Mouse (Mus musculus) stomach, postnatal 0 days (tissue): ENCODE measurements around the gene 1700056E22Rik. TPM values are rescaled to one million over a fixed set of nuclear protein-coding genes. Genes with fewer than 3 reads are reported as not detected.

Source experiments
- ATAC-seq: fragments of 200-750 bp; cut with Nextera tagmentation; 2 replicates; pipeline ENCODE4 v1.8.0; 2017; ENCODE audit not compliant: low FRiP score, low TSS enrichment
- DNase-seq: peaks from one replicate; pipeline ENCODE4 v3.0.0-alpha.2; 2016; ENCODE audit warnings: low spot score
- H3K27ac ChIP-seq: fragments of 300-500 bp; sonication (generic); replicated peaks from 2 replicates; pipeline ENCODE4 v1.5.1; 2014; ENCODE audit warnings: mild to moderate bottlenecking, control low read depth
- H3K27me3 ChIP-seq: fragments of 300-500 bp; sonication (generic); 2 replicates; pipeline ENCODE4 v1.6.1; 2014; ENCODE audit warnings: low read length; ENCODE audit not compliant: control insufficient read depth, insufficient read depth
- H3K36me3 ChIP-seq: fragments of 300-500 bp; sonication (generic); 2 replicates; pipeline ENCODE4 v1.6.1; 2014; ENCODE audit warnings: low read length, mixed read lengths; ENCODE audit not compliant: control insufficient read depth, insufficient read depth
- H3K4me1 ChIP-seq: fragments of 300-500 bp; sonication (generic); replicated peaks from 2 replicates; pipeline ENCODE4 v1.6.1; 2014; ENCODE audit warnings: antibody characterized with exemption; ENCODE audit not compliant: control insufficient read depth, insufficient read depth
- H3K4me2 ChIP-seq: fragments of 300-500 bp; sonication (generic); replicated peaks from 2 replicates; pipeline ENCODE4 v1.6.1; 2014; ENCODE audit warnings: low read depth, mild to moderate bottlenecking, control low read depth, moderate library complexity
- H3K4me3 ChIP-seq: fragments of 300-500 bp; sonication (generic); 2 replicates; pipeline ENCODE4 v1.5.1; 2014; ENCODE audit warnings: low read depth, low read length, control low read depth
- H3K9ac ChIP-seq: fragments of 300-500 bp; sonication (generic); 2 replicates; pipeline ENCODE4 v1.6.1; 2014; ENCODE audit warnings: mild to moderate bottlenecking, low read length, control low read depth, mixed read lengths
- H3K9me3 ChIP-seq: fragments of 300-500 bp; sonication (generic); 2 replicates; pipeline ENCODE4 v1.6.1; 2016; ENCODE audit warnings: low read length; ENCODE audit not compliant: control insufficient read depth
- CTCF ChIP-seq: IDR thresholded peaks from 2 replicates; pipeline ENCODE4 v1.5.1; 2016; ENCODE audit warnings: antibody characterized with exemption, low read depth, mild to moderate bottlenecking, moderate library complexity
- EP300 ChIP-seq: optimal IDR thresholded peaks from 2 replicates; pipeline ENCODE3; 2016; ENCODE audit warnings: antibody characterized with exemption
- WGBS: fragments of 180-500 bp; shearing (Covaris S2); extraction: QIAGEN DNeasy Blood & Tissue Kit; methylation state at CpG from one replicate; pipeline ENCODE4 v1.1.7; 2014; 5-methylcytosine and 5-hydroxymethylcytosine counted together
- polyA plus RNA-seq: library from polyadenylated mRNA; unstranded; fragments of >200 nt; fragmentation: Nextera tagmentation; extraction: Ambion mirVana; gene quantifications from 2 replicates; pipeline ENCODE4 v1.2.1, GENCODE M21; 2015

The 1700056E22Rik gene
- polyA plus RNA-seq, 1 experiment from 2014 or later = 1.6 TPM

- no peaks in the 10 kb centered on the region for H3K4me1 ChIP-seq
- TF ChIP-seq CTCF (no peak), EP300 (no peak)
- H3K4me3 ChIP-seq = no peak overlapping the region
- no peak overlapping the region for H3K4me2 ChIP-seq
- H3K36me3 ChIP-seq = no peaks in the 10 kb centered on the region
- no peak for DNase-seq
- no peak overlapping the region for H3K27ac ChIP-seq
- no peaks in the 10 kb centered on the region for H3K27me3 ChIP-seq
- ATAC-seq = no peak
- WGBS = 77% methylated on average over 2 of the region's 2 CpGs
- no peak overlapping the region for H3K9ac ChIP-seq
- no peaks in the 10 kb centered on the region for H3K9me3 ChIP-seq
Observed at GRCm38 (mm10) chr1:184024631-184025030, 9.5 kb downstream of the 1700056E22Rik start.

GRCm38 (mm10) chr1:184023971-184024370 lies 10.1 kb downstream of the 1700056E22Rik start:
- H3K4me3 ChIP-seq = no peak overlapping the region
- ATAC-seq = no peak

GRCm38 (mm10) chr1:184019722-184020107 lies 14.4 kb downstream of the 1700056E22Rik start:
- H3K4me2 ChIP-seq = no peak overlapping the region
- H3K4me1 ChIP-seq = no peaks in the 10 kb centered on the region
- WGBS = 35% methylated on average over 6 of the region's 6 CpGs
- 0 out of 2 replicates have a peak, but pooled peaks have one; percentile 16 for ATAC-seq
- H3K4me3 ChIP-seq = no peak overlapping the region
- H3K9ac ChIP-seq = no peak overlapping the region
- H3K36me3 ChIP-seq = no peaks in the 10 kb centered on the region
- no peak for DNase-seq
- no peaks in the 10 kb centered on the region for H3K9me3 ChIP-seq
- TF ChIP-seq EP300 (no peak), CTCF (no peak)
- no peak overlapping the region for H3K27ac ChIP-seq
- no peaks in the 10 kb centered on the region for H3K27me3 ChIP-seq

More at GRCm38 (mm10) chr1:184023971-184024370, 10.1 kb downstream of the 1700056E22Rik start:
- TF ChIP-seq EP300 = no peak
- no peak for TF ChIP-seq CTCF
- Histone ChIP-seq H3K36me3 (no peaks in the 10 kb centered on the region), H3K4me1 (no peaks in the 10 kb centered on the region), H3K4me2 (no peak overlapping the region), H3K27ac (no peak overlapping the region), H3K27me3 (no peaks in the 10 kb centered on the region), H3K9ac (no peak overlapping the region), H3K9me3 (no peaks in the 10 kb centered on the region)
- 57% methylated on average over 2 of the region's 2 CpGs for WGBS
- no peak for DNase-seq

- H3K9me3 ChIP-seq = no peaks in the 10 kb centered on the region
- H3K27ac ChIP-seq = 0 out of 2 replicates have a peak overlapping the region, but pooled peaks have one; percentile 40
- ATAC-seq (peak; percentile 42; the same call in 1 of the 2 replicates), DNase-seq (no peak)
- no peaks in the 10 kb centered on the region for H3K27me3 ChIP-seq
- H3K9ac ChIP-seq = no peak overlapping the region
- H3K4me3 ChIP-seq = no peak overlapping the region
- no peak overlapping the region for H3K4me2 ChIP-seq
- no peaks in the 10 kb centered on the region for H3K36me3 ChIP-seq
- 43% methylated on average over 6 of the region's 6 CpGs for WGBS
- no peaks in the 10 kb centered on the region for H3K4me1 ChIP-seq
- no peak for TF ChIP-seq EP300
- no peak for TF ChIP-seq CTCF
Observed at GRCm38 (mm10) chr1:184019042-184019721, 14.9 kb downstream of the 1700056E22Rik start.

GRCm38 (mm10) chr1:184017606-184018005 lies 16.5 kb downstream of the 1700056E22Rik start:
- 84% methylated on average over 2 of the region's 2 CpGs for WGBS
- DNase-seq = no peak

GRCm38 (mm10) chr1:184015995-184016730 lies 17.9 kb downstream of the 1700056E22Rik start:
- H3K36me3 ChIP-seq = no peaks in the 10 kb centered on the region
- 0 out of 2 replicates have a peak overlapping the region, but pooled peaks have one; percentile 20 for H3K27ac ChIP-seq
- H3K27me3 ChIP-seq = no peaks in the 10 kb centered on the region
- H3K4me1 ChIP-seq = no peaks in the 10 kb centered on the region
- DNase-seq = no peak
- H3K4me3 ChIP-seq = no peak overlapping the region
- H3K4me2 ChIP-seq = no peak overlapping the region
- TF ChIP-seq CTCF = no peak
- TF ChIP-seq EP300 = peak; percentile 66
- H3K9me3 ChIP-seq = no peaks in the 10 kb centered on the region
- no peak overlapping the region for H3K9ac ChIP-seq
- WGBS = 49% methylated on average over 10 of the region's 10 CpGs
- ATAC-seq = peak; percentile 73

More at GRCm38 (mm10) chr1:184017606-184018005, 16.5 kb downstream of the 1700056E22Rik start:
- H3K36me3 ChIP-seq = no peaks in the 10 kb centered on the region
- H3K4me3 ChIP-seq = no peak overlapping the region
- no peaks in the 10 kb centered on the region for H3K27me3 ChIP-seq
- no peak for ATAC-seq
- no peak overlapping the region for H3K9ac ChIP-seq
- TF ChIP-seq EP300 = no peak
- TF ChIP-seq CTCF = no peak
- no peaks in the 10 kb centered on the region for H3K4me1 ChIP-seq
- no peak overlapping the region for H3K27ac ChIP-seq
- H3K9me3 ChIP-seq = no peaks in the 10 kb centered on the region
- H3K4me2 ChIP-seq = no peak overlapping the region
